Mouse (Mus musculus) forebrain, embryonic 15.5 days (tissue): ENCODE measurements around the gene Otog. TPM values are rescaled to one million over a fixed set of nuclear protein-coding genes. Genes with fewer than 3 reads are reported as not detected.

ENCODE experiments used
- ATAC-seq: fragments of 200-750 bp; cut with Nextera tagmentation; replicated peaks from 2 replicates; pipeline ENCODE4 v1.8.0; 2017; ENCODE audit warnings: mild to moderate bottlenecking, moderate TSS enrichment, moderate library complexity
- H3K27ac ChIP-seq: fragments of 300-500 bp; sonication (generic); replicated peaks from 2 replicates; pipeline ENCODE4 v1.5.1; 2015; ENCODE audit warnings: mild to moderate bottlenecking, inconsistent platforms
- H3K27me3 ChIP-seq: fragments of 300-500 bp; sonication (generic); 2 replicates; pipeline ENCODE4 v1.6.1; 2015; ENCODE audit warnings: inconsistent platforms
- H3K36me3 ChIP-seq: fragments of 300-500 bp; sonication (generic); 2 replicates; pipeline ENCODE4 v1.6.1; 2015; ENCODE audit warnings: mild to moderate bottlenecking, inconsistent platforms
- H3K4me1 ChIP-seq: fragments of 300-500 bp; sonication (generic); 2 replicates; pipeline ENCODE4 v1.6.1; 2015; ENCODE audit warnings: inconsistent platforms
- H3K4me2 ChIP-seq: fragments of 300-500 bp; sonication (generic); replicated peaks from 2 replicates; pipeline ENCODE4 v1.6.1; 2015; ENCODE audit warnings: mild to moderate bottlenecking, inconsistent platforms
- H3K4me3 ChIP-seq: fragments of 300-500 bp; sonication (generic); 2 replicates; pipeline ENCODE4 v1.5.1; 2015; ENCODE audit warnings: mild to moderate bottlenecking, inconsistent platforms
- H3K9ac ChIP-seq: fragments of 300-500 bp; sonication (generic); replicated peaks from 2 replicates; pipeline ENCODE4 v1.6.1; 2015; ENCODE audit warnings: mild to moderate bottlenecking, inconsistent platforms
- H3K9me3 ChIP-seq: fragments of 300-500 bp; sonication (generic); 2 replicates; pipeline ENCODE4 v1.6.1; 2016; ENCODE audit warnings: inconsistent platforms
- WGBS: fragments of 180-500 bp; shearing (Covaris S2); methylation state at CpG from one replicate; pipeline ENCODE4 v1.1.7; 2015; ENCODE audit warnings: mixed read lengths; 5-methylcytosine and 5-hydroxymethylcytosine counted together
- polyA plus RNA-seq: library from polyadenylated mRNA; unstranded; fragments of >200 nt; fragmentation: Nextera tagmentation; extraction: Ambion mirVana; gene quantifications from 2 replicates; pipeline ENCODE4 v1.2.1, GENCODE M21; 2015

Otog gene
- polyA plus RNA-seq, 1 experiment from 2014 or later = 0.05 TPM

DNA sequence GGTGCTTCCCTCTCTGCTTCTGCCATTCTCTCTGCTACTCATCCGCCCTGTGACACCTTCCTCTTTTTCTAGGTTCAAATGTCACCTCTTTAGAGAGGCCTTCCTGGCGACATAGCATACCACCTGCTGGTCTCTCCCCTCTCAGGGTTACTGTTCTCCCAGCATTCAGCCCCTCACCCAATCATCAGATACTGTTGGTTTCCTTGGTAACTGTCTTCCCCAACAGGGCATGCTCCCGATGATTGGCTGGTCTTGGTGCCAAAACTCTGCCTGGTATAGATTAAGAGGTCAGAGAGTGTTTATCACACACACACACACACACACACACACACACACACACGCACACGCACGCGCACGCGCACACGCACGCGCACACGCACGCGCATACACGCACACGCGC, 4.8 kb upstream of the Otog start:
- H3K4me2 ChIP-seq = 0 out of 2 replicates have a peak overlapping the region, but pooled peaks have one; percentile 9
- 75% methylated on average over 18 of the region's 18 CpGs for WGBS

DNA sequence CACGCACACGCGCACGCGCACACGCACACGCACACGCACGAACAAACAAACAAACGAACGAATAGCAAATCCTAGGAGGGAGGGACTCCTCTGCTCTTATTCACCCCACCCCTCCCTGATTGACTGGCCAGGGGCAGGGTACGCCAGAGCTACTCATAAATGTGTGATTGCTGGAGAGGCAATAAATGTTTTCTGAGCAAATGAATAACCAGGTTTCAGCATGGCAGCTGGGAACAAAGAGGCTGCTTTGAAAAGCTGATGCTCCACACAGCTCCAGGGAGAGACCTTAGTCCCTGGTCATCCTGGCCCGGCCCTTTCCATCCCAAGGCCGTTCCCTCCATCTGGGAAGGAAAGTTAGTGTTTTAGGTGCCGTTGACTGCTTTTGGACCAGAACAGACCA, 4.4 kb upstream of the Otog start:
- Histone ChIP-seq H3K4me2 (0 out of 2 replicates have a peak overlapping the region, but pooled peaks have one; percentile 9), H3K36me3 (no peaks in the 10 kb centered on the region), H3K9me3 (no peaks in the 10 kb centered on the region), H3K4me3 (no peak overlapping the region), H3K4me1 (peaks cover 9% of the 10 kb centered on the region), H3K27ac (peak overlapping the region; percentile 38), H3K9ac (no peak overlapping the region), H3K27me3 (no peaks in the 10 kb centered on the region)
- ATAC-seq = no peak
- 79% methylated on average over 15 of the region's 15 CpGs for WGBS

More for the DNA sequence above, 4.8 kb upstream of the Otog start:
- Histone ChIP-seq H3K27ac (peak overlapping the region; percentile 38; the same call in 1 of the 2 replicates), H3K9me3 (no peaks in the 10 kb centered on the region), H3K9ac (no peak overlapping the region), H3K36me3 (no peaks in the 10 kb centered on the region), H3K27me3 (no peaks in the 10 kb centered on the region), H3K4me3 (no peak overlapping the region), H3K4me1 (peaks cover 9% of the 10 kb centered on the region)
- no peak; the same call in 1 of the 2 replicates for ATAC-seq

DNA sequence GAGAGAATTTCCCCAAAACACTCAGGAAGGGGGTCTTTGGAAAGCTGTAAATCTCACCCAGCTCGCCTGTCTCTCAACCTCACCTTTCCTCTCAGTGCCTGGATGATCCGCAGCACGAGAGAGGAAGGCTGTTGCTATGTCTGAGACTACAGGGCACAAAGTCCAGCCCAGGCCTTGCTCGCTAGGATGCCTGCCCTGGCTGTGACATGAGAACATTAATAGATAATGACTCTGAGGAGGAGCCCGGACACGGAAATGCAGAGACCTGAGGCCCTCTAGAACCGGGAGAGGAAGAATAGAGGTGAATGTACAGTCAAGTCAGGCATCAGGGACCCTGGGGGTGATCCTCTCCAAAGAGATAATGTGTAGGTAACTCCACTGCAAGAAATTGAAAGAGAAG, 3.6 kb upstream of the Otog start:
- H3K27ac ChIP-seq = no peak overlapping the region
- H3K4me1 ChIP-seq = peaks cover 9% of the 10 kb centered on the region
- no peaks in the 10 kb centered on the region for H3K36me3 ChIP-seq
- no peaks in the 10 kb centered on the region for H3K27me3 ChIP-seq
- H3K9me3 ChIP-seq = no peaks in the 10 kb centered on the region
- H3K9ac ChIP-seq = no peak overlapping the region
- no peak for ATAC-seq
- 77% methylated on average over 7 of the region's 7 CpGs for WGBS
- H3K4me3 ChIP-seq = no peak overlapping the region
- H3K4me2 ChIP-seq = no peak overlapping the region

DNA sequence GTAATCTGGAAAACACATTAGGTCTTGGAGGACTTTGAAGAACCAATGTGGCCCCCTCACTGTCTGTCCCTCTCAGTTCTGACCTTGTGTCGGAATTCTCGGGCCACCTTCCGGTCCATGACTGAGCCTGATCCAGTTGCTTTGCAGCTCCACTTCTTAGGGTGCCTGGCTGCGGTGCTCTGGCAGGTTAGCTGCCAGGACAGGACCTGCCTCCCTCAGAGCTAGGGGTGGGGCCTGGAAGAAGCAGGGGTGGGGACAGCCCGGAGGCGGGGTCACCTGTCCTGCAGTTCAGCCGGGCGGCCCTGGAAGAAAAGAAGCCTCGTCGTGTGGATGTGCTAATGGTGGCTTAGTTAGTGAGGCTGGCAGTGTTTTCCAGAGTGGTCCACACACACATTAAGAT, 2.4 kb upstream of the Otog start, which contains the start of gene Ush1c:
Ush1c (minus strand) TSS at position 158 of the 400 bp plus-strand sequence.
- Histone ChIP-seq H3K4me1 (peaks cover 9% of the 10 kb centered on the region), H3K9ac (no peak within 1 kb of the TSS), H3K36me3 (no peaks in the 10 kb centered on the region), H3K27ac (no peak within 1 kb of the TSS), H3K27me3 (no peaks in the 10 kb centered on the region), H3K4me2 (no peak within 1 kb of the TSS), H3K9me3 (no peaks in the 10 kb centered on the region), H3K4me3 (no peak within 1 kb of the TSS)
- 21% methylated on average over 10 of the region's 10 CpGs for whole genome bisulfite sequencing
- no peak for ATAC-seq

DNA sequence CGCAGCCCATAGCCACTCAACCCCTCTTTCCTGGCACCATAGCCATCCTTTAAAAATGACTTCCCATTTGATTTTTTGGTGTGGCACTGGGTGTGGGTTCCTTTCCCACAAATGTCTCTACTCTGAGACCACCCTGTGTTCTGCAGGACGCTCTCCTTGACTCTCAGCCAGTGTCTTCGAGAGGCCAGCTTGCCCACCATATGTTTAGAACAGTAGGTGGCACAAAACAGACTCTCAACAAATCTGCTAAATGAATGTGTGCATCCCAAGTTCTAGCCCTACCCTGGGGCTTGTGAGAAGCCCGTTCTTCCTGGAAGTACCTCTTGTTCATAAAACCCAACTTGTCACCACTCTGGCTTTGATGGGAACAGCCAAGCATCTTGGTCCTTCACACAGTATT, 696 bp upstream of the Otog start:
- no peaks in the 10 kb centered on the region for H3K36me3 ChIP-seq
- WGBS = 76% methylated on average over 4 of the region's 4 CpGs
- H3K4me1 ChIP-seq = peaks cover 9% of the 10 kb centered on the region
- no peaks in the 10 kb centered on the region for H3K9me3 ChIP-seq
- H3K9ac ChIP-seq = no peak overlapping the region
- no peak overlapping the region for H3K27ac ChIP-seq
- no peak overlapping the region for H3K4me2 ChIP-seq
- no peak overlapping the region for H3K4me3 ChIP-seq
- no peak for ATAC-seq
- no peaks in the 10 kb centered on the region for H3K27me3 ChIP-seq

DNA sequence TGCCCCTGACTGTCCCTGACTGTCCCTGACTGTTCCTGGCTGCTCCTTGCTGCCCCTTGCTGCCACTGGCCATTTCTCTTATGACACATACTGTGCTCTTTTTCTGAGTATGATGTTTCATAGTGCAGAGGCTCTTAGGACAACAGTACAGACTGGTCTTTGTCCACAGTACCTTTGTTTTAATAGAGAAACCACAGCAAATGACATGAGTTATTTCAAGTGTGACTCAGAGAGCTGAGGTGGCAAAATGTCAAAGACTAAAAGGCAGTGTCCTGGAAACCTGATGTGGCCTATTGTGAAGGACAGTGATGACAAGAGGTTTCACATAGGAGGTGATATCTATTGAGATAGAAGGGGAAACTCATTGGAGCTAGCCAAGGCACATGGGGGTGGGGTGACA, 6.1 kb downstream of the Otog start:
- no peak overlapping the region for H3K9ac ChIP-seq
- H3K9me3 ChIP-seq = no peaks in the 10 kb centered on the region
- no peak overlapping the region for H3K4me3 ChIP-seq
- no peaks in the 10 kb centered on the region for H3K27me3 ChIP-seq
- H3K4me1 ChIP-seq = no peaks in the 10 kb centered on the region
- no peak overlapping the region for H3K27ac ChIP-seq
- H3K36me3 ChIP-seq = no peaks in the 10 kb centered on the region
- ATAC-seq = no peak
- H3K4me2 ChIP-seq = no peak overlapping the region

DNA sequence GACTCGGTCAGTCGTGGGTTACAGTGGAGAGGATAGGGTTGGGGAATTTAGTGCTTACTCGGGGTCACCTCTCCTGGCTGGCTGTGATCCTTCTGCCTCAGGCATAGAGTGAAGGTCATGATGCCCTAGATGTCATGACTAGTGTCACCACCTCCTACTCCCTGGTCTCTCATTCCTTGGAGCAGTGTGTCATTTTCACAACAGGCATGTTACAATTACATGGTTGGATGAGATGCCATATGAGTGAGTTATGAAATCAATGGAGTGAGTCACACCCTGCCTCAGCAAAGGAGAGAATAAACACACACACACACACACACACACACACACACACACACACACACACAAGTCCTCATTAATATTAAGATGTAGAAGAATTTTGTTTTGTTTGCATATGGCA, 6.8 kb downstream of the Otog start:
- 89% methylated on average over 3 of the region's 3 CpGs for WGBS
- Histone ChIP-seq H3K27me3 (no peaks in the 10 kb centered on the region), H3K4me1 (no peaks in the 10 kb centered on the region), H3K4me2 (no peak overlapping the region), H3K9me3 (no peaks in the 10 kb centered on the region), H3K27ac (no peak overlapping the region), H3K36me3 (no peaks in the 10 kb centered on the region), H3K4me3 (no peak overlapping the region), H3K9ac (no peak overlapping the region)
- no peak for ATAC-seq

DNA sequence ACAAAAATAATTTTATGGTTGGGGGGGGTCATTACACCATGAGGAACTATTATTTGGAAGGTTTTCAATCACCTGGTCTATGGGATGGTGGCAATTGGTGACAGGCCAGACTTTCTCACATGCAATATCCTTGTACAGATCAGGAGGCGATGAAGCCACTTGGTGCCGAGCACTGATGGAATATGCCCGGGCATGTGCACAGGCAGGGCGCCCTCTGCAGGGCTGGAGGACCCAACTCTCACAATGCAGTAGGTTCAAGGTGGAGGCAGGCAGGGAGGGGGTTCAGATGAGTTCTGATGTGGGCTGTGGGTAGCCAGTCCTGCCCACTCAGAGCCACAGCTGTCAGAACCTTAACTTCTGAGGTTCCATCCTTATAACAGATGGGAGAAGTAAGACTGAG, 11.1 kb downstream of the Otog start:
- no peaks in the 10 kb centered on the region for H3K27me3 ChIP-seq
- WGBS = 90% methylated on average over 4 of the region's 4 CpGs
- no peaks in the 10 kb centered on the region for H3K4me1 ChIP-seq
- H3K36me3 ChIP-seq = no peaks in the 10 kb centered on the region
- no peak overlapping the region for H3K4me3 ChIP-seq
- no peak overlapping the region for H3K27ac ChIP-seq
- no peak overlapping the region for H3K4me2 ChIP-seq
- ATAC-seq = no peak
- H3K9ac ChIP-seq = no peak overlapping the region
- H3K9me3 ChIP-seq = no peaks in the 10 kb centered on the region

DNA sequence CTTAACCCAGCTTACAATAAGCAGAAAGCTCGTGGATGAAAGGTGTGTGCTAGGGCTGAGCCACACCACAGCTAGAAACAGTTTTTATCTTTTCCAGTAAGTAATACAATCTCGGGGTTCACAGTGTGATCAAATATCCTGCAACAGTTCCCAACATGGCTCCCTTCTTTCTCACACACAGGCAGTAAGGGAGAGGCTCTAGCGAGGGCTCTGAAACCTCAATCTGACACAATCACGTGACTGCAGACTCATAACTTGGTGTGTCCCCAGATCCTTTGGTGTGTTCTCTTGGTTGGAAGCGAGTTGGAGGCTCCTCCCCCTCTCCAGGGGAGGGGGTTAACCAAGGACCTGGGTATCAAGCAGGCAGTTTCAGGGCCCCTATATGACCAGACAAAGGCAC, 35.4 kb downstream of the Otog start:
- WGBS = 63% methylated on average over 5 of the region's 5 CpGs
- Histone ChIP-seq H3K4me1 (no peaks in the 10 kb centered on the region), H3K4me3 (no peak overlapping the region), H3K27ac (no peak overlapping the region), H3K9ac (no peak overlapping the region), H3K36me3 (no peaks in the 10 kb centered on the region), H3K9me3 (no peaks in the 10 kb centered on the region), H3K27me3 (no peaks in the 10 kb centered on the region), H3K4me2 (no peak overlapping the region)
- ATAC-seq = no peak

DNA sequence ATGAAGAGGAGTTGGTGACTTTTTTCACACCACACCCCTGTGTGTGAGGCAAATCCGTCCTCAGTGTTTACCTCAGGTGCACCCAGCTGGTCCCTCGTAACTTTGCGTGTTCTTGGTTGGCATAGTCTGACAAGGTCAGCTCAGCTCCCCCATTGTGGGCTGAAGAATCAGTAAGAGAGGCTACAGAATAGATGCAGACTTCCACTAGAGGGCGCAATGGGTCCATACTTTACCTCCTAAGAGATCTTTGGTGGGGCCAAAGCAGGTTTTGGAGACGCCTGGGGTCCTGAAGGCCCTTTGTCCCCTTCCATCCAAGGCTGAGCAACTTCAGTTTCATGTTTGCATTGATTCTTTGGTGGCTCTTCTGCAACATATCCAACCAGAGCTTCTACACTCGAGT, 39.2 kb downstream of the Otog start:
- WGBS = 18% methylated on average over 6 of the region's 6 CpGs

DNA sequence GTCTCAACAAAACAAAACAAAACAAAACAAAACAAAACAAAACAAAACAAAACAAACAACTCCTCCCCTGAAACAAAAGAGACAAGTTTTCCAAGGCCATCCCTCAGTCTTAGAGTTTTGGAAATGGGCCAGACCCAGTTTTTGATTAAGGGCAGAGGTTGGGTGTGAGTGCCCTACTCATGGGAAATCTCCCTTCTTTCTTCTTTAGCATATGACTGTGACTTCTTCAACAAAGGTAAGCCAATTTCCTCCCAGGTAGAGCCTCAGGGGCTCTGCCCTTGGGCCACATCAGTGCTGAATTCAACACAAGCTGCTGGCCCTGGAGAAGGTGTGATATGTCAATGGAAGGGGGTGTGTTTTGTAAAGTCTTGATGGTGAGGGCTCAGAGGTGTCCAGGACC, 40.1 kb downstream of the Otog start:
- no peak overlapping the region for H3K9ac ChIP-seq
- no peak overlapping the region for H3K27ac ChIP-seq
- H3K4me2 ChIP-seq = no peak overlapping the region
- no peaks in the 10 kb centered on the region for H3K27me3 ChIP-seq
- no peak for ATAC-seq
- no peak overlapping the region for H3K4me3 ChIP-seq
- H3K9me3 ChIP-seq = no peaks in the 10 kb centered on the region
- H3K4me1 ChIP-seq = no peaks in the 10 kb centered on the region
- no peaks in the 10 kb centered on the region for H3K36me3 ChIP-seq

More for the DNA sequence above, 39.2 kb downstream of the Otog start:
- Histone ChIP-seq H3K4me1 (no peaks in the 10 kb centered on the region), H3K4me2 (no peak overlapping the region), H3K36me3 (no peaks in the 10 kb centered on the region), H3K9ac (no peak overlapping the region), H3K27me3 (no peaks in the 10 kb centered on the region), H3K4me3 (no peak overlapping the region), H3K9me3 (no peaks in the 10 kb centered on the region), H3K27ac (no peak overlapping the region)
- ATAC-seq = 0 out of 2 replicates have a peak, but pooled peaks have one; percentile 32

DNA sequence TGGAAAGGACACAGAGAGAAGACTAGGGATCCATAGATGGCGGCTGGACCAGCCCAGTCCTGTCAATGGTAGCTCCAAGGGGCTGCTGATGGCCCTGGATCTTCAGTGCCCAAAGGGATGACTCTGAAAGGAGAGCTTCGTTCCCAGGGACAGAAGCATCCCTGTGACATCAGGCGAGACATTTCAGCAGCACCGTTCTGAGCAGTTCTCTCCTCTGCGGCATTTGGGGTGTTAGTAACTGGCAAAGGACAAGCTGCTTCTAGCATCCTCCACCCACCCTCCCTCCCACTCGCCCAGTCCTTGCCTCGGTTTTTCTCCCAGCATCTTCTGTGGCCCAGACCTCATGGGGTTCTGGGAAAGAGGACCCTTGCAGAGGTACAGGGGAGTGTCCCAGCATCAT, 41.5 kb downstream of the Otog start:
- Histone ChIP-seq H3K4me3 (no peak overlapping the region), H3K4me1 (no peaks in the 10 kb centered on the region), H3K27ac (no peak overlapping the region), H3K9ac (no peak overlapping the region), H3K9me3 (no peaks in the 10 kb centered on the region), H3K4me2 (no peak overlapping the region), H3K36me3 (no peaks in the 10 kb centered on the region), H3K27me3 (no peaks in the 10 kb centered on the region)
- no peak for ATAC-seq
- 72% methylated on average over 7 of the region's 7 CpGs for WGBS

DNA sequence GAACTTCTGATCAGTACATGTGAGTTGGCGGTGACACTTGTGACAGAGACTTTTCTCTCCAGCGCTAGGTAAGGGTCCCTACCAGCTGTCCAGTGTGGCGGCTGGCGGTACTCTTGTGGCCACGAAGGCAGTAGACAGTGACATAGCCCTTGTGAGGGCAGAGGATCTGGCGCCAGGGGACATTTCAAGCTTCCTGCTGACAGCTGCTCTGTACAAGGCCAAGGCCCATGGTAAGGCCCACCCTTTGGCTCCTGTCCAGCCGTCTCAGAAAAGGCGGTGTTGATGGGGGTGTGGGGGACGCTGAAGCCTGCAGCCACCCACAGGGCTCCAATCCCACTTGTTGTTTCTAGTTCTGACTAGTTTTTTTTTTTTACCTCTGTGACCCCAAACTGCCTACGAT, 42.9 kb downstream of the Otog start:
- 75% methylated on average over 10 of the region's 10 CpGs for WGBS

More for the DNA sequence above, 42.9 kb downstream of the Otog start:
- no peak overlapping the region for H3K4me2 ChIP-seq
- H3K36me3 ChIP-seq = no peaks in the 10 kb centered on the region
- H3K4me3 ChIP-seq = no peak overlapping the region
- no peak for ATAC-seq
- no peak overlapping the region for H3K9ac ChIP-seq
- H3K9me3 ChIP-seq = no peaks in the 10 kb centered on the region
- no peaks in the 10 kb centered on the region for H3K4me1 ChIP-seq
- no peaks in the 10 kb centered on the region for H3K27me3 ChIP-seq
- no peak overlapping the region for H3K27ac ChIP-seq
